Mouse (Mus musculus) layer of hippocampus, adult 9-11 months (tissue): ENCODE data around the gene Phlpp2.
A peak's percentile ranks its signal among the peaks of the same experiment; 100 is the strongest.

Source experiments
- DNase-seq: peaks from one replicate; pipeline ENCODE4 v3.0.0; 2022

The Phlpp2 gene

GRCm38 (mm10) chr8:109963421-109963820, 95.1 kb downstream of the Phlpp2 start:
- no peak for DNase-seq

GRCm38 (mm10) chr8:109964106-109964505, 95.8 kb downstream of the Phlpp2 start:
- no peak for DNase-seq

- DNase-seq = no peak
These were observed 100.5 kb downstream of the Phlpp2 start for GRCm38 (mm10) chr8:109968837-109969236.

- no peak for DNase-seq
These were observed 102.0 kb downstream of the Phlpp2 start for GRCm38 (mm10) chr8:109970323-109970722.

GRCm38 (mm10) chr8:109972901-109973300, 104.6 kb downstream of the Phlpp2 start:
- DNase-seq = no peak

- no peak for DNase-seq
These were observed 111.0 kb downstream of the Phlpp2 start for GRCm38 (mm10) chr8:109979339-109979738.

- DNase-seq = no peak
These were observed 114.2 kb downstream of the Phlpp2 start for GRCm38 (mm10) chr8:109982386-109983105.

- peak; percentile 30 for DNase-seq
These were observed 115.6 kb downstream of the Phlpp2 start for GRCm38 (mm10) chr8:109983944-109984343.

GRCm38 (mm10) chr8:109986384-109986783, 118.0 kb downstream of the Phlpp2 start:
- DNase-seq = no peak

- no peak for DNase-seq
These were observed 119.4 kb downstream of the Phlpp2 start for GRCm38 (mm10) chr8:109987776-109988175.

GRCm38 (mm10) chr8:109989151-109989550, 120.8 kb downstream of the Phlpp2 start:
- DNase-seq = no peak

- no peak for DNase-seq
These were observed 121.9 kb downstream of the Phlpp2 start, which contains the start of gene Tat for GRCm38 (mm10) chr8:109990224-109990623. Tat (plus strand) TSS chr8:109990437.

- DNase-seq = no peak
These were observed 123.8 kb downstream of the Phlpp2 start for GRCm38 (mm10) chr8:109992166-109992565.

- DNase-seq = no peak
These were observed 124.6 kb downstream of the Phlpp2 start for GRCm38 (mm10) chr8:109992951-109993350.
